Mouse (Mus musculus) testis, adult 2 months (tissue): ENCODE results near the gene BC061212.
"Not testable (repeated sequence)": the region's sequence is repeated elsewhere in the genome, so short reads cannot be mapped to it uniquely, and the experiment has no call there.

ENCODE experiments used
- CTCF ChIP-seq: fragments of 200-500 bp; IDR thresholded peaks from 2 replicates; pipeline ENCODE4 v1.5.1; 2012; ENCODE audit warnings: low read depth, mild to moderate bottlenecking, inconsistent platforms, low read length, moderate library complexity; ENCODE audit not compliant: control insufficient read depth, insufficient read depth, insufficient replicate concordance
- POLR2A ChIP-seq: fragments of 200-500 bp; IDR thresholded peaks from 2 replicates; pipeline ENCODE4 v1.6.1; 2012; ENCODE audit warnings: low read depth, mild to moderate bottlenecking, inconsistent platforms, low read length, moderate library complexity; ENCODE audit not compliant: control insufficient read depth

- TF ChIP-seq POLR2A, CTCF: not testable (repeated sequence)
Measured at GRCm38 (mm10) chr5:94070445-94070844, at the start of gene BC061212.
